Mouse (Mus musculus) spleen, postnatal 36 days (tissue): ENCODE results near the gene Uqcr10.

Experiments used
- DNase-seq, 2 experiments: peaks; one replicate each; pipeline ENCODE4 v3.0.0; 2022; ENCODE audit warnings: low spot score in 2 of 2, mixed read lengths in 1 of 2

Uqcr10 gene

DNA sequence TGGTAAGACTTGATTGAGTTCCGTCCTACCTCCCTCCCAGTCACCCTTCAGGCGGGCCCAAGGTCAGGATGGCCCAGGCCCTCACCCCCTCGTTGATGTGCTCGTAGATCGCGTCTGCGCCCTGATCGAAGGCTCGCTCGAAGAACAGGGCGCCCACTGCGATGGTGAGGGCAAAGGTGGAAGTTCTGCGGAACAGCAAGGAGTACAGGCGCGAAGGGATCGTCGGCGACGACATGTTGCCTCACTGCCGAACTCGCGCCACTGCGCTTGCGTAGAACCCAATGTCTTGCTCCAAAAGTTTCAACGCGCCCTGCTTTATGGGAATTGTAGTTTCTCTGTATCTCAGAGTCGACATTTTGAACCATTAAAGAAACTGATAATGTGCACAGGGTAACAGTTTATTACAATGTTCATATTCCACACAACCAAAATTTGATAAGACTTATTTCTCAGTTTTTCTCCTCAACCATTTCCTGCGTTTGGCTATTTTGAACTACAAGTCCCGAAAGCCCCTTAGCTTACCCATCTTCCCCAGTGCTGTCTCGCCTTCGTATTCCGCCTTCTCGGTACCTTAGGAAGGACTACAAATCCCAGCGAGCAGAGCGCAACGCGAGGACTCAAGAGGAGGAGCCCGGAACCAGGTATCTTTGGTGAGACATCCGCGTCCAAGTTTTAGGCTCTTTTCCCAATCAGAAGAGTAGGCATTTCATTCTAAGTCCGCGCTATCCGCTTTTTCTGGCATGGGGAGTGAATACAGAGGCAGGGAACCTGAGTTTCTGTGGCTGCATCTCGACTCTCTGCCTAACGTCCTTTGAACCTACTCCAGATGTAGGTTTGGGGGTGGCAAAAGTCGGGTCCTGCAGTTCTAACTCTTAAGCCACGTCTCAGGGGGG lies at the start of gene Uqcr10, which contains the start of gene Zmat5:
TSS of gene Uqcr10 (minus strand) at position 271 of the 893 bp plus-strand sequence.
TSS of gene Zmat5 (plus strand) at position 607 of the 893 bp plus-strand sequence.
- peak; percentile 91 to 94 for DNase-seq

DNA sequence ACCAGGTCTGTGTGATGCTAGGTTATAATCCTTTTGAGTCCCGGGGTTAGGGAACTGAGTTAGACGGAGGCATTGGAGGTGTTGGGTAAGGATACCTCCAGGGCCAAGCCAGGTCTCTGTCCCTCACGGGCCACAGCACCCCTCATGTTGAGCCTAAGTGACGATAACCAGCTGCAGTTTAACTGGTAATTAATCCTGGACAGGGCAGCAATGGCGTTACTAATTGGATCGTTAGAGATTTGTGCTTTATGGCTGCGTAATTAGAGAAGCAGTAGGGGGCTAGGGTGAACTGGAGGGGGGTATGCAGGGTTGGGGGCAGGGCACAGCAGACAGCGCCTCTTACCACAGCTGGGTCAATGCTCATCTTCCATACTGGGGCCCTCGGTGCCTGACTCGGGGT lies 48.7 kb upstream of the Uqcr10 start:
- no peak for DNase-seq

DNA sequence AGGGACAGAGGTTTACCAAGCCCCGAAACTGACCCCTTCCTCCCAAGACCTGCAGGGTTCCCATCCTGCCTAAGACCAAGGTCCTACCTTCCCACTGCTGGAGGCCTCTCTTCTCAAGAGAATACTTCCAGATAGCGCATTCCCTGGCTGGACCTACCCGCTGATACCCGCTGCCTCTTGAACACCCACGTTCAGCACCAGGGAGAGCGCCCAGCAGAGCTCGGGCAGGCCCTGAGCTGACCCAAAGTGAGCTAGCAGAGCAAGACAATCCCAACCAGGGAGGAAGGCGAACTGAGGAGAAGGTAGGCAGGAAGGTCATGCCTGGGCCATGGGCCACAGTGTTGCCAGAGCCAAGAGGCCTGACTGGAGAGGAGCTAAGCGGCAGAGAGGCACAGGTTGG lies 46.1 kb upstream of the Uqcr10 start:
- DNase-seq, result peak in 1 of 2 experiments; percentile 27

DNA sequence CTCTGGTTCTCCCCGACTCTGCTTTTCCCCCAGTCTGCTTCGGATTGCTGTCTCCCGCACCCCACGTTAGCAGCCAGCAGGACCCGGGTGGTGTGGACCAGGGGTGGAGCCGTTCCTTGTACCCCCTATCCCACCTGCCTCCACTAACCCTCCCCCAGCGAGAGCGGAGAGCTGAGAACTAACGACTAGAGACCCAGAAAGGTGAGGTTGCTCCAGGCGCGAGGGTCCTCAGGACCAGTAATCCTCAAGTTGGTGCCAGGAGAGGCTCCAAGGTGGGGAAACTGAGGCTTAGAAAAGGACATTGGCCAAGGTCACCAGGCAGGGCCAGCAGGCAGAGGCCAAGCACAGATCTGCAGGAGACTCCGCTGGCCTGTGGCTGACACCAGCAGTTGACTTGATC lies 43.1 kb upstream of the Uqcr10 start:
- no peak for DNase-seq

DNA sequence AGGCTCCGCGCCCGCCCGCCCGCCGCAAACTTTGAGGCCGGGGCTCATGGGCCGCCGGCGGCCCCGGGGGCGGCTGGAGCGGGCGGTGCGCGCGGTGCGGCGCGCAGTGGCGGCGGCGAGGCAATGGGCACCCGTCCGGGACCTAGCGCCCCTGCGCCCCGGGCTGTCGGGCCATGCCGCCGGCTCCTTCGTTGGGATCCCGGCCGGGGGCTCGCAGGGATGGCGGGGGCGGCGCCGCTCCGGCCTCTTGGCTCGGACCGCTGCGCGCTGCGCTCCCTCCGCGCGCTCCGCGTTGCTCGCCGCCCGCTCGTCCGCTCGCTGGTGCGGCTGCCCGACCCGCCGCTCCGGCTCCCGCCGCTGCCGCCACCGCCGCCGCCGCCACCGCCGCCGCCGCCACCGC lies 42.6 kb upstream of the Uqcr10 start, which contains the start of gene Cabp7:
TSS of gene Cabp7 (minus strand) at position 46 of the 400 bp plus-strand sequence.
- no peak for DNase-seq

DNA sequence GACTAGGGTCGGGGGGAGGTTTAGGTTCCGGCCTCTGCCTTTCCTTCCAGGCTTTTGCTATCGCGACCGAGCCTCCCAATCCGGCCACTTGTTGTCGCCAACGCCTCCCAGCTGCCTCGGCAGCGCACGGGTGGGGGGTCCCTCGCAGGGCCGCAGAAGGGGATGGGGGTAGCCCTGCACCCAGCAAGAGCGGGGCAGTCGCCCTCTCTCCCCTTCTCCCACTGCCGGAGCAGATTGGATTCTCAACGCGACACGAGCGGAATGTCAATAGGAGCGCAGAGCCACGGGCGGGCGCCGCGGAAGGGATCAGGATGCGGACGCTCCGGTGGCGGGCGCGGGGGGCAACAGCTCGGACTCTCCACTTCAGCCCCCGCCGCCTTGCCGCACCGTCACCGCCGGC lies 41.8 kb upstream of the Uqcr10 start:
- no peak for DNase-seq

DNA sequence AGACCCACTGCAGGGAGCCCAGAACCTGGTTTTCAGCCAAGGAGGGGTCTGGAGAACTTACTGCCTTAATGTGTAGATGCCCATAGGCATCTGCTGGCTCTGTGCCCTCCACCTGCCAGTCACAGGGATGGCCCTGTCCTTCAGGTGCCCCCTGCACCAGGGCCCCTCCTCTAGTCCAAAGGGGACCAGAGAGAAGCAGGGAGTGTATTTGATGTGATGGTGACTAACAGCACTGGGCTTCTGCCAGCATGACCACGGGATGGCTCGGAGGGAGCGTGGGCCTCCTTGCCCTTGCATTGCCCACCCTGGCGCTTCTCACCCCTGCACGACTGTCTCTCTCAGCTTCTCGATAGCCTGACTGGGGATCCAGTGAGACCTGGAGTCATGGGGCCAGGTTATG lies 40.5 kb upstream of the Uqcr10 start:
- DNase-seq, result no peak

DNA sequence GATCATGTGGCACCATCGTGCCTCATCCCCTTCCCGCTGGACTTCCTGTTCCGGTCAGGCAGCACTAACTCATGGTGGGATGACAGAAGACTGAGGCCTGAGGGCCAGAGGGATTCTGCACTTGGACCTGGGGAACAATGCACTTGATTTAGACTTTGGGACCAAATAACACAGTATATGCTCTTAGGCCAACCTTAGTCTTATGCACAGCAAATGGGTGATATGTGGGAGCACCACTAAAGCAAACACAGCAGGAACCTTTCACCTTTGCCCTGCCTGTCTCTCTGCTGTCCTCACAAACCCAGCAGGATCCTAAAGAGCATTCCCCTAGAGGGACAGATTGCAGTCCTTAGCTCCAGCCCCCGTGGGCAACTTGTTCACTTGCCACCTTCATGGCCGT lies 36.6 kb upstream of the Uqcr10 start:
- DNase-seq, result no peak

DNA sequence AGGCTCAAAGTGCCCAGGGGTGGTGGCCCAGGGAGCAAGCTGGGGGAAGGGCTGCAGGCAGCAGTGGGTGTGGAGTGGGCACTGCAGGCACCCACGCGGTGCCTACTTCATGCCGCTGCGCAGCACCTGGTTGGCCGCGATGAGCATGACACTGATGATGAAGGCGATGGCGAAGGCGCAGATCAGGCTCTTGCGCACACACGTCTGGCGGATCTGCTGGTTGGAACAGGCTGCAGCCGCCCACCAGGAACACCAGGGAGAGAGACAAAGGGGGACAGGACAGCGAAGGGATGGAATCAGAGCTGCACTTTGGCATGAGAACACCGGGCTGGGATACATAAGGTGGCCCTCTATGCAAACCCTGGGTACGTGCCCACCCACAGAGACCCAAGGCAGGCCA lies 34.6 kb upstream of the Uqcr10 start:
- no peak for DNase-seq

DNA sequence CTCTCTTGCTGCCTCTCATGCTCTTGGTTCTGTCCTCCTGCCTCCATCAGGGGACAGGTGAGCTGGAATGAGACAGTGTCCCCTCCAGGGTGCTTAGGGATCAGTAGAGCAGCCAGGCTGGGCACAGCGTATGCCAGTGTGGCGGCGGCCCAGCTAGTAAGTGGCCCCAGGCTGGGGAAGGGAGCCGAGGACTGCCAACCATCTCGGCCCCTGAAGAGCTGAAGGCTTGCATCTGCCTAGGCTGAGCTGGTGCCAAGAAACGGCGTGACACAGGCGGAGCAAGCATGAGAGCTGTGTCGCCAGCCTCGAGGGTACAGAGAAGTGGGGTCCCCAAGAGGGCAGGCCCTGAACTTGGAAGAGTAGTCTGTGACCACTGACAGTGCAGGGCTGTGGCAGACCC lies 33.5 kb upstream of the Uqcr10 start:
- no peak for DNase-seq

DNA sequence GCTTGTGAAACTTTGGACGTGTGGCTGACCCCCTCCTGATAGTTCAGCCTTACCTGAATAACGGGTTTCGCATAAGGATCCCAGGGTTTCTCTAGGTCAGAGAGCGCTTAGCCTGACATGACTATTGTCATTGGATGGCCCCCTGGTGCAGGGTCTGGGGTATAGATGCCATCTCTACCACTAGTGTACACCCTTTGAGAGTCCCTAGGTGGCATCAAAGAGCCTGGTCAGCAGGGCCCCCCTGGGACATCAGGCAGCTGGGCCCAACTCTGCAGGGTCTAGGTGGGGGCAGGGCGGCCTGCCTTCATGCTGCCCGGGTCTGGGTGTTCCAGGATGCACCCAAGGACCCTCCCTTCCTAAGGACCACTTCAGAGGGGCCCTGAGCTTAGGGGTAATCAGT lies 32.2 kb upstream of the Uqcr10 start:
- no peak for DNase-seq

DNA sequence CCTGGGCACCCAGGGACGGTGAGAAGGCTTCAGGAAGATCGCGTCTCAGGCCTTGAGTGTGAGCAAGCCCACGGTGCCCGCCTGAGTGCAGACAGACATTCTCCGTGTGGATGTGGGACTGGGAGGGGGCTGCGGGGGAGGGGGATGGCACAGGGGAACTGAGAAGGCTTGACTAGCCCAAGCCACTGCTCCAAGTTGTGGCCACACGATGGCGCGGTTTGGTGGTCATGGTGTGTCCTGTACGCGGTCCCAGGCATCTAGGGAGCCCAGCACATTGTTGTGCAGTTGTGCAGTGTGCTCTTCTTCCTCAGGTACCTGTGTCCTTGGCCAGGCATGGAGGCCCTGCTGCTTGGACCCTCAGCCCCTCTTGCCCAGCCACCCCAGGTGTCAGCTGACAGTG lies 30.0 kb upstream of the Uqcr10 start:
- DNase-seq, result no peak

DNA sequence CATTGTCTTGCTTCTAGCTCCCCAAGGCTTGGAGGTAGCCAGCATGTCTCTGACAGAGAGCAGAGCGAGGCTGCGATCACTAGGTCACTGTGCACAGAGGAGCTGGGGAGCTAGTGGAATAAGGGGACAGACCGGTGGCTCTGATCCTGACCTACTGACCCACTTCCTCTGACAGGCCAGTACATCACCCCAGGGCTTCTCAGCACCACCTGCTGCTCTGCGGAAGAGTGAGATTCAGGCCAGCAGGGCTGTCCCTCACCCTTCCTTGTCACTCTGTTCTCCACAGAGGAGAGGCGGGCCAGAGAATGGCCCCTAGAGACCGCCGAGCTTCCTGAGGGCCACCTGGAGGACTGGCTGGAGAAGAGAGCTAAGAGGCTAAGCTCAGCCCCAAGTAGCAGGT lies 27.6 kb upstream of the Uqcr10 start:
- DNase-seq, result no peak

DNA sequence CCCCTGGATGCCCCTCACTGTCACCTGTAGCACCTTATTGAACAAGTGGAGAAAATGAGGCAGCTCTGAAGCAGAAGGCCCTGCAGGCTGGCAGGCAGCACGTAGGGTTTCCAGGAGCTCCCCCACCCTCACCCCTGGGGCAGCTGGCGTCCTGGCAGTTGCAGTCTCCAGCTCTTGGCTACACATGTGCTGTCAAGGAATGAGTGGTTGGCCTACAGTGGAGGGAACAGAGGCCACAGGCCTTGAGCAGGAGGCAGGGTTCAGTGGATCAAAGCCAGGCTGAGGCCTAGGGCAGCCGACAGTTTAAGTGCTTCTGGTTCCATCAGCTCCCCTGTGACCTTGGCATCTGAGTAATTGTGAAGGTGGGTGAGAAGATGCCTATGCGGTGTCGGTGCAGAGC lies 26.8 kb upstream of the Uqcr10 start:
- DNase-seq, result no peak

DNA sequence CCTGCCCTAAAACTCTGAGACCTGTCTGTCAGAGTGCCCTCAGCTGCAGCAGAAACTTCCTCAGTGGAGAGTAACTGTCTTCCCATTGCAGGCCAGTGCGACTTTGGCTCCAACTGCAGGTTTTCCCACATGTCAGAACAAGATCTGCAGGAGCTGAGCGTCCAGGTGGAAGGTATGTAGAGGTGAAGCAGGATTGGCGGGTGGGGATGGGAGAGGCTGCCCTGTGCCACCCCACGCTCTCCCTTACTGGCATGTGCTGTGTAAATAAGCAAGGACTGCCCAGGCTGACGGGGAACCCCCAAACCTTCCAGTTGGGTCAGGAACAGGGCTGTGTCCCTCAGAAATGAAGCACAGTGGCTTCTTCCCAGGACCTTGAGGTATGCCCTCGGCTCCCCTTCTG lies 26.0 kb upstream of the Uqcr10 start:
- DNase-seq, result no peak

DNA sequence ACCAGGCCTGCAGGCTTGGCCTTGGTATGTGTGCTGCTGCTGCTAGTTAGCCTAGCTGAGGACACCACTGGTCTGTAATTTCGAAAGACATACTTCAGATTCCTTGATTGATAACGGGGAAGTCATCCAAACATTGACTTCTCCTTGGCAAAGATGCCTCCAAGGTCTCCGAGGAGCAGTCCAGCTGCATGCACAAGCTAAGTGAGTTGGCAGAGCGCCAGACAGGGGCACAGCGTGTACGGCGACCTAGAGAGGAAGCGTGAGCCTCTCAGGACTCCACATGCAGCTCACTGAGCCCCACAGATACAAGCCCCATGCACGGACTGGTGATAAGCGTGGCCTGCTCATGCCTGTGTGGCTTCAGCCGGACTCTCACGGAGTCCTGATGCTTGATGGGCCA lies 25.5 kb upstream of the Uqcr10 start:
- DNase-seq, result no peak

DNA sequence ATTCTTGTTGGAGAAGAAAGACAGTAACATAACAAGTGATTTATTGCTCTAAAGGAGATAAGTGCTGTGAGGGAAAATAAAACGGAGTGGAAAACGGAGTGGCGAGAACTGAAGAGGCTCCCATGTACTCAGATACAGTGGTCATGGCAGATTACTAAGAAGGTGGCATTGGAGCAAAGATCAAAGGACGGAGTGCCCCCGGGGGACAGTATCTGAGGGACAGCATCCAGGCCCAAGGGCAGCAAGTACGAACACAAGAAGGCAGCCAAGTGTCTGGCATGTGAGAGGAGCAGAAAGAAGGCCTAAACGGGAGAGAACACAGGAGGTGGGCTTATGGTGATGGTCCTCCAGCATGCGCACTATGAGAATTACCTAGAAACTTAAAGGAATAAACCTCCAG lies 17.6 kb upstream of the Uqcr10 start:
- DNase-seq, result no peak

DNA sequence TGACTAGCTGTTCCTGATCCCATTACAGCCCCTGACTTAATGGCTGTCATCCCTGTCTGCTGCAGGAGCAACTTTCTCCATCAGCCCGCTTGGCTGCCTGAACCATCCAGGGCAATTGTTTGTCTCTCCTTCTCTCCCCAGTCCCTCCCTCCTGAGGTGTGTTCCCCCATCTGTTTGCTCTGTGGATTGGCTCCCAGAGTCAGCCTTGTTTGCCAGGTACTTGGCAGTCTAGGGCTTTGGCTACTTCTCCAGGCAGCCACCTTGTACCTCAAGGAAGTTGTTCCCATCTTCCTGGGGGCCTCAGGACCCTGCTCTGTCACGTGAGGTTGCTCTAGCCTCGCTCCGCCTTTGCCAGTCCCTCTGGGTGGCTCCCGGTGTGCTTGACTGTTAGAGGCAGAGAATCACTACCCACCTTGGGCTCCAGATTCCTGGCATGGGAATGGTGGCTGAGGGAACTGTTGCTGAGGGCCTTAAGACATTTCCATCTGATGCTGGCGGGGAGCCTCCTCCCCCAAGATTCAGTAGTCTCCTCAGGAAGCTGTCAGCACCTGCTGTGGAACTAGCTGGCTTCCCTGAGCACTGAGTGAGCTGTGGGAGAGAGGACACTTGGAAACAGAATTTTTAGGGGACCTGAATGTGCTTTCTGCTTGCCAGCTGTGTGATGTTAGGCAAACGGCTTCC lies 16.9 kb upstream of the Uqcr10 start:
- no peak for DNase-seq

DNA sequence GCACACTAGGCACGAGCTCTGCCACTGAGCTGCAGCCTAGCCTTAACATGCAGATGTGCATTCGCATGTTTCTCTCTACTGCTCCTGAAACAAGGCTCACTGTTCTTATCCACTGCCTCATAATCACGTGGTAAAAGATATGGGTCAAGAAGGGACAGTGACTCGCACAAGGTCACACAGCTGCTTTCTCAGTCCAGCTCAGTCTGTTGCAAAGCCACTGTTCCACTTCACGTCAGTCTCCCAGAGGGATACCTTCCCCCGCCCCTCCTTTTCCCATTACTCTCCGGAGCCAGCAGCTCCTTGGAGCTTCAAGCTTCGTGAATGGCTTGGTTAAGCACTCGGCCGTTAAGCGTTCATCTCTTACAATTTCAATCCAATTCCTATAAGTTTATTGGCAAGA lies 16.3 kb upstream of the Uqcr10 start:
- no peak for DNase-seq

DNA sequence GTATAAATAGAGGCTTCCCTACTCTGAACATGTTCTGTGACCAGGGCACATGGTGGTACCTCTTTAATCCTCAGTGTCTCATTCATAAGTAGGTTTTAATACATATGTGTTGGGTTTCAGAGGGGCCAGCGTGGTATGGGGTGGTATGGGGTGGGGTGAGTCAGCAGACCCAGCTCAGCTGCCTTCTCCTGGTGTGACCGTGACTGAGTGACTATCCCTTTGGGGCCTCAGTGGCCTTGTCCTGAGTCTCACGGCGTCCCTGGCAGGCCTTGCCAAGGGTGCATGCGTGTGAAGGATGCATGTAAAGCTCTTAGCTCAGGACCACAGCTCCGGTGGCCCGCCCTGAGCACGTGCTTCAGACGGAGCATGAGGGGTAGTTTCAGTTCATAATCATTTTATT lies 15.8 kb upstream of the Uqcr10 start:
- DNase-seq, result no peak

DNA sequence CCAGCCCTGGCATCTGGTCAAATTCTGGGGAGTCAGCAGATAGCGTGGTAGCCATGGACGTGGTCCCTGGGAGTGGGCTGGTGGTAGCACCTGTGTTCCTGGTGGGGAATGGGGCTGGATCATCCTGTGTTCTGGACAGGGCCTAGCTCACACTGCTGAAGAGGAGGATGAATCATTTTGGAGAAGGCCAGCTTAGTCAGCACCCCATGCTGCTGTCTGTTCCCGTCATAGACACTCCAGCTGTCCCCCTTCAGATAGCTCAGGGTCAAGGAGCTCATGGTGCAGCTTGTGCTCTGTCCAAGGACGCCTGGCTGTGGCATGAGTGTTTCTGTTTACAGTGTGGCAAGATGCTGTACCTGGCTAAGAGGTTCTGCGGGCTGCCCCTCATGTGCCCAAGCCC lies 14.4 kb upstream of the Uqcr10 start:
- DNase-seq, result no peak

DNA sequence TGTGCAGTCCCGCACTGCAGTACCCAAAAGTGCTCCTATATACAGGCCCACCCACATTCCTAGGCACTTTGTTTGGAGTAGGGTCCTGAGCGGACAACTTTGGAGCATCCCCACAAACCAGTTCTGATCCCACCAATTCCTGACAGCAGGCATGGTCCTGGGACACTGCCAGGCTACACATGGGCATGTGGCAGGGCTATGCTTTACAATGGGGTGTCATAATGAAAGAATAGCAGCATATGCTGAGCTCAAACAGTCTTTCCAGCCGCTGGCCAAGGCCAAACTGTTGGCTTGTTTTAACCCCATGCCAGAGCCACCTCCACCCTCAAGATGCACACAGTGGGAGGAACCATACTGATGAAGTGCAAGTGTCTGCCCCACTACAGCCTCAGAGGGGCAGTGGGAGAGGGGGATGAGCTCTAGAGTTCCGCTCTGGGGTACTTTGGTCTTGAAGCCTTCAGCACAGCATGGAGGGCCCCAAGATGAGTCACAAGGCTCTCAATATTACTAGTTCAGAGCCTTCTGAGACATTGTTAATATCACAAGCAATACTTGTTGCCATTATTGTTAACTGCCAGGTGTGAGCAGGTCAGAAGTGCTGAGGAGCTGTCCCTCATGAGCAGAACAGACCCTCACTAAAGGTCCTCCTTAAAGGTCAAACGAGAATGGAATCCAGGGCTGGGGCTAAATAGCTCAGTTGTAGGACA lies 12.5 kb upstream of the Uqcr10 start:
- DNase-seq, result no peak

DNA sequence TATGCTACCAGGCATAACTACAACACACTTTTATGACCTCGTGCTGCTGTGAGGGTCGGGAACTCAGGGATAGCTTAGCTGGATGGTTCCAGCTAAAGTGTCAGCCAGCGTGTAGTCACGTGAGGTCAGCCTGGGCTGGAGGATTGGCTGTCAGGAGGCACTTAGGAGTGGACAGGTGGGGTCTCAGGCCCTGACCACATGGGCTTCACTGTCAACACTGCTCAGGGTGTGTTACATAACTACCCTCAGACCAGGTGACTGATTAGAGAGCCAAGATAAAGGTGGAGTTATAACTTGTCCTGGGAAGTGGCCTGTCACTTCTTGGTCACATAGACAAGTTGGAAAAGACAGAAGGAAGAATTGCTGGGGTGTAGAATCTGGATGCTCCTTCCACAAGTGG lies 11.5 kb upstream of the Uqcr10 start:
- DNase-seq, result no peak
